Mouse (Mus musculus) stomach, embryonic 14.5 days (tissue): ENCODE measurements around the gene Tsc22d3. TPM values are rescaled to one million over a fixed set of nuclear protein-coding genes. Genes with fewer than 3 reads are reported as not detected.

Source experiments
- ATAC-seq: fragments of 200-750 bp; cut with Nextera tagmentation; 2 replicates; pipeline ENCODE4 v1.8.0; 2017; ENCODE audit warnings: low read depth, moderate TSS enrichment; ENCODE audit not compliant: insufficient number of reproducible peaks, insufficient read depth, low FRiP score
- H3K27ac ChIP-seq: fragments of 300-500 bp; sonication (generic); 2 replicates; pipeline ENCODE4 v1.5.1; 2014; ENCODE audit warnings: mild to moderate bottlenecking, low read length, moderate library complexity, mixed read lengths
- H3K27me3 ChIP-seq: fragments of 300-500 bp; sonication (generic); 2 replicates; pipeline ENCODE4 v1.6.1; 2014; ENCODE audit warnings: low read length, control low read depth, mixed read lengths; ENCODE audit not compliant: control insufficient read depth, insufficient read depth
- H3K36me3 ChIP-seq: fragments of 300-500 bp; sonication (generic); 2 replicates; pipeline ENCODE4 v1.6.1; 2014; ENCODE audit warnings: mild to moderate bottlenecking, control low read depth, low read length, moderate library complexity, mixed read lengths; ENCODE audit not compliant: control insufficient read depth, insufficient read depth
- H3K4me1 ChIP-seq: fragments of 300-500 bp; sonication (generic); 2 replicates; pipeline ENCODE4 v1.6.1; 2014; ENCODE audit warnings: low read length, control low read depth, mixed read lengths; ENCODE audit not compliant: control insufficient read depth, insufficient read depth
- H3K4me2 ChIP-seq: fragments of 300-500 bp; sonication (generic); replicated peaks from 2 replicates; pipeline ENCODE4 v1.6.1; 2014; ENCODE audit warnings: low read depth, low read length, control low read depth
- H3K4me3 ChIP-seq: fragments of 300-500 bp; sonication (generic); 2 replicates; pipeline ENCODE4 v1.5.1; 2014; ENCODE audit warnings: low read depth, low read length, control low read depth
- H3K9ac ChIP-seq: fragments of 300-500 bp; sonication (generic); replicated peaks from 2 replicates; pipeline ENCODE4 v1.6.1; 2014; ENCODE audit warnings: low read depth, mild to moderate bottlenecking, control low read depth, low read length, moderate library complexity, mixed read lengths
- H3K9me3 ChIP-seq: fragments of 300-500 bp; sonication (generic); 2 replicates; pipeline ENCODE4 v1.6.1; 2016; ENCODE audit warnings: low read depth, low read length, control low read depth; ENCODE audit not compliant: control insufficient read depth
- WGBS: fragments of 180-500 bp; shearing (Covaris S2); extraction: QIAGEN DNeasy Blood & Tissue Kit; methylation state at CpG from one replicate; pipeline ENCODE4 v1.1.7; 2014; 5-methylcytosine and 5-hydroxymethylcytosine counted together
- polyA plus RNA-seq: library from polyadenylated mRNA; unstranded; fragments of >200 nt; fragmentation: Nextera tagmentation; extraction: Ambion mirVana; gene quantifications from 2 replicates; pipeline ENCODE4 v1.2.1, GENCODE M21; 2014

The Tsc22d3 gene
- polyA plus RNA-seq, 1 experiment from 2014 or later = 77.9 TPM

- no peak overlapping the region for H3K9ac ChIP-seq
- H3K27ac ChIP-seq = no peak overlapping the region
- no peak for ATAC-seq
- H3K9me3 ChIP-seq = no peaks in the 10 kb centered on the region
- WGBS = 71% methylated on average over 1 of the region's 1 CpGs
- no peaks in the 10 kb centered on the region for H3K27me3 ChIP-seq
- no peaks in the 10 kb centered on the region for H3K36me3 ChIP-seq
- no peak overlapping the region for H3K4me2 ChIP-seq
- H3K4me1 ChIP-seq = no peaks in the 10 kb centered on the region
- no peak overlapping the region for H3K4me3 ChIP-seq
Measured at GRCm38 (mm10) chrX:140575200-140575599, 25.3 kb downstream of the Tsc22d3 start.

GRCm38 (mm10) chrX:140572702-140573338 is 27.6 kb downstream of the Tsc22d3 start:
- Histone ChIP-seq H3K4me3 (no peak overlapping the region), H3K27me3 (no peaks in the 10 kb centered on the region), H3K4me2 (no peak overlapping the region), H3K9me3 (no peaks in the 10 kb centered on the region), H3K9ac (no peak overlapping the region), H3K4me1 (no peaks in the 10 kb centered on the region), H3K27ac (no peak overlapping the region), H3K36me3 (no peaks in the 10 kb centered on the region)
- ATAC-seq = no peak
- 52% methylated on average over 2 of the region's 2 CpGs for WGBS

GRCm38 (mm10) chrX:140569595-140569994 is 30.9 kb downstream of the Tsc22d3 start:
- no peaks in the 10 kb centered on the region for H3K36me3 ChIP-seq
- 82% methylated on average over 1 of the region's 1 CpGs for WGBS
- H3K4me1 ChIP-seq = no peaks in the 10 kb centered on the region
- no peak overlapping the region for H3K4me3 ChIP-seq
- H3K27ac ChIP-seq = no peak overlapping the region
- H3K4me2 ChIP-seq = no peak overlapping the region
- no peak for ATAC-seq
- H3K27me3 ChIP-seq = no peaks in the 10 kb centered on the region
- H3K9ac ChIP-seq = no peak overlapping the region
- no peaks in the 10 kb centered on the region for H3K9me3 ChIP-seq

- H3K4me3 ChIP-seq = no peak overlapping the region
- no peak overlapping the region for H3K9ac ChIP-seq
- no peaks in the 10 kb centered on the region for H3K4me1 ChIP-seq
- no peaks in the 10 kb centered on the region for H3K9me3 ChIP-seq
- WGBS = 48% methylated on average over 1 of the region's 1 CpGs
- ATAC-seq = no peak
- no peaks in the 10 kb centered on the region for H3K27me3 ChIP-seq
- no peak overlapping the region for H3K4me2 ChIP-seq
- H3K36me3 ChIP-seq = no peaks in the 10 kb centered on the region
- H3K27ac ChIP-seq = no peak overlapping the region
Measured at GRCm38 (mm10) chrX:140567711-140568407, 32.6 kb downstream of the Tsc22d3 start.

GRCm38 (mm10) chrX:140565759-140566158 is 34.7 kb downstream of the Tsc22d3 start:
- Histone ChIP-seq H3K27ac (no peak overlapping the region), H3K9me3 (no peaks in the 10 kb centered on the region), H3K27me3 (no peaks in the 10 kb centered on the region), H3K9ac (no peak overlapping the region), H3K4me1 (no peaks in the 10 kb centered on the region), H3K4me3 (no peak overlapping the region), H3K36me3 (no peaks in the 10 kb centered on the region), H3K4me2 (no peak overlapping the region)
- ATAC-seq = no peak
- 80% methylated on average over 2 of the region's 2 CpGs for WGBS

- Histone ChIP-seq H3K4me1 (no peaks in the 10 kb centered on the region), H3K4me3 (no peak overlapping the region), H3K9ac (no peak overlapping the region), H3K27ac (no peak overlapping the region), H3K9me3 (no peaks in the 10 kb centered on the region), H3K27me3 (no peaks in the 10 kb centered on the region), H3K36me3 (no peaks in the 10 kb centered on the region), H3K4me2 (no peak overlapping the region)
- 92% methylated on average over 3 of the region's 3 CpGs for WGBS
- ATAC-seq = no peak
Measured at GRCm38 (mm10) chrX:140565212-140565611, 35.2 kb downstream of the Tsc22d3 start.

GRCm38 (mm10) chrX:140564777-140565176 is 35.7 kb downstream of the Tsc22d3 start:
- H3K9ac ChIP-seq = no peak overlapping the region
- H3K4me3 ChIP-seq = no peak overlapping the region
- H3K27ac ChIP-seq = no peak overlapping the region
- no peak overlapping the region for H3K4me2 ChIP-seq
- no peak for ATAC-seq
- no peaks in the 10 kb centered on the region for H3K36me3 ChIP-seq
- H3K27me3 ChIP-seq = no peaks in the 10 kb centered on the region
- H3K9me3 ChIP-seq = no peaks in the 10 kb centered on the region
- no peaks in the 10 kb centered on the region for H3K4me1 ChIP-seq
- WGBS = 95% methylated on average over 1 of the region's 1 CpGs

- no peak for ATAC-seq
Measured at GRCm38 (mm10) chrX:140558176-140558844, 42.1 kb downstream of the Tsc22d3 start.

More at GRCm38 (mm10) chrX:140558176-140558844, 42.1 kb downstream of the Tsc22d3 start:
- no peaks in the 10 kb centered on the region for H3K4me1 ChIP-seq
- H3K9me3 ChIP-seq = no peaks in the 10 kb centered on the region
- no peak overlapping the region for H3K4me3 ChIP-seq
- no peaks in the 10 kb centered on the region for H3K36me3 ChIP-seq
- no peak overlapping the region for H3K9ac ChIP-seq
- 62% methylated on average over 6 of the region's 6 CpGs for WGBS
- H3K4me2 ChIP-seq = no peak overlapping the region
- H3K27me3 ChIP-seq = no peaks in the 10 kb centered on the region
- no peak overlapping the region for H3K27ac ChIP-seq
